Mouse (Mus musculus): ENCODE results near the gene Coq5. TPM values are rescaled to one million over a fixed set of nuclear protein-coding genes. Genes with fewer than 3 reads are reported as not detected.

The Coq5 gene
- total and polyA plus RNA-seq, 3 experiments: 40.5 to 43.3 TPM; not detected in 1

- TF ChIP-seq SMC3 (IDR thresholded peaks at IDR 0.05; ENCODE audit: low read depth, low read length) (no peak), POLR2AphosphoS2 (IDR thresholded peaks at IDR 0.05; ENCODE audit: low read length) (no peak), RAD21 (IDR thresholded peaks at IDR 0.05; ENCODE audit: low read depth, low read length) (no peak), MYC (IDR thresholded peaks at IDR 0.05; ENCODE audit: low read depth, low read length) (peak; percentile 60; the same call in 1 of the 2 replicates)
Observed at GRCm38 (mm10) chr5:115340007-115340406, 60.5 kb downstream of the Coq5 start (continued).

DNA sequence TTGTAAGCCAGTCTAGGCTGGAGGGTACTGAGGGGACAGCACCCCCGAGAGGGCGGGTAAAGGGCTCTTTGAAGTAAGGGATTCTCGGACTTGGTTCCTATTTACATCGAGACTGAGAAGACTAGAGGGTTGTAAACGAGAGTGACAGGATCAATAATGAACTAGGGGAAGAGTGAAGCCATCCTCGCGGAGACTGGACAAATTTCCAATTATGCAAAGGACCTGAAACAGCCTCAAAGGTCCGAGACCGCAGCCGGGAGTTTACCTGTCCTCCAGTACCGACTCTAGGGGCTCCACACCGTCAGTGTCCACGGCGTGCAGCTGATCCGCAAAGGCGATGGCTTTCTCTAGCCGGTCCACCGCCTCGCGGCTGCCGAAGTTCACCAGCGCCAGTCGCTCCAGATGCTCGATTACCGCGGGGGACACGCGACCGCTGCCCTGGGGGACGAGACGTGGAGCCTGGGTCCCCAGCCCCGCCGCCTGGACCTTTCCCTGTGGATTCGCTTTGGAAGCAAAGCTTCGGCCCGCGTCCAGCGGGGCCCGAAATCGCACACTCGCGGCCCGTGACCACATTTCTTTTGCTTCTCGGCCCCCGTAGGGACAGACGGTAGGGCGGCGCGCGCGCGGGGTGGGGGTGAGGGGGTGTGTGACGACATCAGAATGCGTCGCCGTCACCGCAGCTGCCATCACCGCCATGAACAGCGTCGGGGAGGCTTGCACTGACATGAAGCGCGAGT is 61.3 kb downstream of the Coq5 start, which contains the start of the genes Gatc and Triap1:
Gene Gatc (minus strand): TSS at position 602 of the 737 bp plus-strand sequence.
Gene Triap1 (plus strand): TSS at position 649 of the 737 bp plus-strand sequence.
- Histone ChIP-seq H3K9me3 (replicated peaks; ENCODE audit: insufficient read depth, low read length) (no peaks in the 10 kb centered on the region), H3K36me3 (ENCODE audit: control insufficient read depth in 1 of 2, insufficient read depth in 2 of 2, low read length in 2 of 2) (peaks cover 6 to 9% of the 10 kb centered on the region in 2 experiments), H3K9ac (ENCODE audit: control insufficient read depth, low read depth, low read length, poor library complexity, severe bottlenecking) (peak within 1 kb of the TSS; percentile 98), H3K27ac (ENCODE audit: control insufficient read depth, low read depth, low read length) (peak within 1 kb of the TSS; percentile 88), H3K79me2 (ENCODE audit: control insufficient read depth, insufficient read depth, low read length, poor library complexity) (peaks cover 52% of the 10 kb centered on the region), H3K27me3 (ENCODE audit: control insufficient read depth in 1 of 2, insufficient read depth in 2 of 2, low read length in 2 of 2) (no peaks in the 10 kb centered on the region), H3K4me1 (ENCODE audit: control insufficient read depth in 1 of 2, insufficient read depth in 2 of 2, low read length in 2 of 2) (peaks cover 2 to 9% of the 10 kb centered on the region in 2 experiments), H3K4me3 (ENCODE audit: control insufficient read depth in 1 of 2, insufficient read depth in 1 of 2, low read depth in 2 of 2, low read length in 2 of 2) (peak within 1 kb of the TSS; percentile 76 to 95)
- no peak for TF ChIP-seq RAD21 (IDR thresholded peaks at IDR 0.05; ENCODE audit: low read depth, low read length)
- peak; percentile 94 for TF ChIP-seq SIN3A (IDR thresholded peaks at IDR 0.05; ENCODE audit: low read length)
- TF ChIP-seq POLR2AphosphoS2 (IDR thresholded peaks at IDR 0.05; ENCODE audit: low read length): no peak; the same call in 1 of the 2 replicates
- peak; percentile 61 for TF ChIP-seq ELF1 (IDR thresholded peaks at IDR 0.05; ENCODE audit: low read depth, low read length)
- TF ChIP-seq GATA1 (IDR thresholded peaks at IDR 0.05; ENCODE audit: low read depth, low read length): no peak
- TF ChIP-seq HCFC1 (IDR thresholded peaks at IDR 0.05; ENCODE audit: low read depth, low read length): peak; percentile 94
- peak; percentile 76; the same call in 1 of the 2 replicates for TF ChIP-seq MYC (IDR thresholded peaks at IDR 0.05; ENCODE audit: low read depth, low read length)
- no peak for TF ChIP-seq GABPA (IDR thresholded peaks at IDR 0.05; ENCODE audit: low read depth, low read length)
- TF ChIP-seq TCF12 (IDR thresholded peaks at IDR 0.05; ENCODE audit: low read depth, low read length): peak; percentile 64
- peak; percentile 94 for TF ChIP-seq MXI1 (IDR thresholded peaks at IDR 0.05; ENCODE audit: low read depth, low read length)
- TF ChIP-seq POLR2A (IDR thresholded peaks at IDR 0.05; ENCODE audit: control insufficient read depth in 1 of 2, insufficient read depth in 1 of 2, low read depth in 1 of 2, low read length in 2 of 2, poor library complexity in 1 of 2): peak; percentile 41 to 76; a peak in 3 of 4 replicates
- TF ChIP-seq NELFE (IDR thresholded peaks at IDR 0.05; ENCODE audit: low read depth, low read length): peak; percentile 69
- no peak for TF ChIP-seq ZC3H11A (IDR thresholded peaks at IDR 0.05; ENCODE audit: low read depth, low read length)
- peak; percentile 55 for TF ChIP-seq NRF1 (IDR thresholded peaks at IDR 0.05; ENCODE audit: insufficient read depth, low read depth, low read length, poor library complexity, severe bottlenecking)
- TF ChIP-seq BHLHE40 (IDR thresholded peaks at IDR 0.05; ENCODE audit: borderline replicate concordance, low read depth, low read length): peak; percentile 68; the same call in 1 of the 2 replicates
- peak; percentile 68; the same call in 1 of the 2 replicates for TF ChIP-seq ETS1 (IDR thresholded peaks at IDR 0.05; ENCODE audit: low read depth, low read length)
- TF ChIP-seq KAT2A (conservative IDR thresholded peaks at IDR 0.05; ENCODE audit: low read depth, low read length): no peak; the same call in 1 of the 2 replicates
- peak; percentile 45; the same call in 1 of the 2 replicates for TF ChIP-seq USF1 (IDR thresholded peaks at IDR 0.05; ENCODE audit: low read depth, low read length)
- TF ChIP-seq MAZ (IDR thresholded peaks at IDR 0.05; ENCODE audit: low read depth, low read length): peak; percentile 99
- no peak for TF ChIP-seq UBTF (IDR thresholded peaks at IDR 0.05; ENCODE audit: borderline replicate concordance, insufficient read depth, low read depth, low read length)
- TF ChIP-seq CHD2 (IDR thresholded peaks at IDR 0.05; ENCODE audit: low read length): no peak
- TF ChIP-seq EP300 (IDR thresholded peaks at IDR 0.05; ENCODE audit: low read depth in 1 of 2, low read length in 2 of 2): peak in 1 of 2 experiments; percentile 3; a peak in 1 of 4 replicates
- no peak for TF ChIP-seq JUND (IDR thresholded peaks at IDR 0.05; ENCODE audit: low read depth, low read length)
- TF ChIP-seq TBP (IDR thresholded peaks at IDR 0.05; ENCODE audit: low read depth, low read length): 0 out of 2 replicates have a peak, but pooled peaks have one; percentile 37
- TF ChIP-seq MAX (IDR thresholded peaks at IDR 0.05; ENCODE audit: low read length): peak; percentile 63
- peak; percentile 65; the same call in 1 of the 2 replicates for TF ChIP-seq ZNF384 (IDR thresholded peaks at IDR 0.05; ENCODE audit: low read depth, low read length)
- TF ChIP-seq ZKSCAN1 (IDR thresholded peaks at IDR 0.05; ENCODE audit: low read depth, low read length): no peak
- 0 out of 2 replicates have a peak, but pooled peaks have one; percentile 59 for TF ChIP-seq ZMIZ1 (IDR thresholded peaks at IDR 0.05; ENCODE audit: low read depth, low read length)
- no peak for TF ChIP-seq CHD1 (IDR thresholded peaks at IDR 0.05; ENCODE audit: low read depth, low read length)
- peak; percentile 21; the same call in 1 of the 2 replicates for TF ChIP-seq MYB (IDR thresholded peaks at IDR 0.05; ENCODE audit: low read depth, low read length)
- no peak for TF ChIP-seq POLR2AphosphoS5 (IDR thresholded peaks at IDR 0.05; ENCODE audit: borderline replicate concordance, low read depth, low read length)
- peak; percentile 95 for DNase-seq (ENCODE audit: low read depth, low spot score)

Measured in MEL (cell line).